Mouse (Mus musculus) MEL (cell line): ENCODE measurements around the gene Agpat4.

Experiments
- CTCF ChIP-seq, 3 experiments: IDR thresholded peaks in 2 of 3; conservative IDR thresholded peaks in 1 of 3; 2 replicates each; pipeline ENCODE4 v1.5.1; 2011 to 2012; ENCODE audit warnings: low read length in 3 of 3, low read depth in 2 of 3, mild to moderate bottlenecking in 2 of 3, improper control_type of control experiment in 1 of 3, inconsistent platforms in 1 of 3, mixed read lengths in 1 of 3, moderate library complexity in 1 of 3; ENCODE audit not compliant: control insufficient read depth in 1 of 3, insufficient read depth in 1 of 3, poor library complexity in 1 of 3, severe bottlenecking in 1 of 3
- ETS1 ChIP-seq: IDR thresholded peaks from 2 replicates; pipeline ENCODE4 v1.6.1; 2012; ENCODE audit warnings: low read depth, mild to moderate bottlenecking, inconsistent platforms, low read length, improper control_type of control experiment, moderate library complexity
- GATA1 ChIP-seq: IDR thresholded peaks from 2 replicates; pipeline ENCODE4 v1.6.1; 2011; ENCODE audit warnings: low read depth, low read length, improper control_type of control experiment

GRCm38 (mm10) chr17:12080656-12081495 is 37.6 kb upstream of the Agpat4 start:
- TF ChIP-seq CTCF (IDR thresholded peaks at IDR 0.05 in 2 of 3, conservative IDR thresholded peaks at IDR 0.05 in 1 of 3; ENCODE audit: control insufficient read depth in 1 of 3, insufficient read depth in 1 of 3, low read depth in 2 of 3, low read length in 3 of 3, poor library complexity in 1 of 3, severe bottlenecking in 1 of 3): no peak
- no peak for TF ChIP-seq GATA1
- no peak for TF ChIP-seq ETS1
